Mouse (Mus musculus) liver, embryonic 14 days (tissue): ENCODE data around the gene Dspp. TPM values are rescaled to one million over a fixed set of nuclear protein-coding genes. Genes with fewer than 3 reads are reported as not detected.

Experiments used
- polyA plus RNA-seq: library from polyadenylated mRNA; depleted of rRNA; stranded (reverse); fragments of >200 nt; gene quantifications from 2 replicates; pipeline ENCODE4 v1.2.3, GENCODE M21; 2012; rRNA removed

Dspp gene
- not detected in 2 replicates for polyA plus RNA-seq

DNA sequence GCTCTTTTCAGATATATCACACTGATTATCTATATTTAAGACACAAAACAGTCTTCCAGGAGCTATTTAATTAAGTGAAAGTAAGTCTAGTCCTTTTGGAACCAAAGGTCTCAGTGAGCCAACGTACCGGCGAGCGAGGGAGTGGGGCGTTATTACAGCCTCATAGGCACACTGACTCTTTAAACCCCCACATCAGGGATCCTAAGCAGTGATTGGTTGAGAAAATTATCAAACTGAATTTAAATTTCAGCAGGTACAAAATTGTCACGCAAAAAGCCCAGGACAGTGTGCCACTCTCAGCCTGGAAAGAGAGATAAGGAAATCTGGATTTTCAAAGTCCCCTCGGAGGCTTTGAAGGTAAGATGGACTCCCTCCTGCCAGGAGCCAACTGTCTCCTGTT is at the start of gene Dspp:
Dspp (plus strand) TSS at position 301 of the 400 bp plus-strand sequence.

DNA sequence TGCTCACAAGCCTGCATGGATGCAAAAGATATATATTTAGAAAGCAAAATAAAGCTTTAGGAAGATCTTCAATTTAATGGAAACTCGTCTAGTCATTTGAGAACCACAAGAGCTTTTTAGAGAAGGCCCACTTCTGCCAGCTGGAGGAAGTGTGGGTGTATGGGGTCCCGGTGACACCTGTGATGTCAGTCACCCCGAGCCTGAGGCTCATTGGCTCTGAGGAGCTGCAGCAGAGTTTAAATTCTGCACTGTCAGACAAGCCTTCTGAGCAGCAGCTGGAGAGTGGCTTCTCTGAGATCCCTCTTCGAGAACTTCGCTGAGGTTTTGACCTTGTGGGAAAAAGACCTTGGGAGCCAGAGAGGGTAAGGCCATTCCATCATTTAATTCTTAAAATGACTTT is 31.8 kb downstream of the Dspp start, which contains the start of gene Dmp1:
Dmp1 (plus strand) TSS at position 263 of the 400 bp plus-strand sequence.

Other genes starting within 250 kb of the Dspp start
- gene Hsd17b13, start 193.3 kb upstream of the Dspp start, polyA plus RNA-seq = 3.8 and 4.7 TPM in 2 replicates
- 7.1 and 9.5 TPM in 2 replicates for gene Hsd17b11, start 148.8 kb upstream of the Dspp start, polyA plus RNA-seq
- gene Nudt9, start 124.4 kb upstream of the Dspp start, polyA plus RNA-seq = 47.7 and 49.4 TPM in 2 replicates
- not detected in 2 replicates for gene Gm17660, start 93.1 kb upstream of the Dspp start, polyA plus RNA-seq
- gene Sparcl1, start 57.0 kb upstream of the Dspp start, polyA plus RNA-seq = 1.3 and 2.6 TPM in 2 replicates
- not detected in 2 replicates for gene Dmp1, start 31.9 kb downstream of the Dspp start, polyA plus RNA-seq
- 0.02 TPM in 1 of 2 replicates, not detected in the other for gene Ibsp, start 128.5 kb downstream of the Dspp start, polyA plus RNA-seq
- gene Mepe, start 154.6 kb downstream of the Dspp start, polyA plus RNA-seq = not detected in 2 replicates